Mouse (Mus musculus) midbrain, postnatal 0 days (tissue): ENCODE results near the gene Gm20388. TPM values are rescaled to one million over a fixed set of nuclear protein-coding genes. Genes with fewer than 3 reads are reported as not detected.
A peak's percentile ranks its signal among the peaks of the same experiment; 100 is the strongest.

Experiments
- ATAC-seq: fragments of 200-750 bp; cut with Nextera tagmentation; 2 replicates; pipeline ENCODE4 v1.8.0; 2017; ENCODE audit warnings: moderate number of reproducible peaks, mild to moderate bottlenecking, moderate TSS enrichment, moderate library complexity; ENCODE audit not compliant: low FRiP score
- DNase-seq: peaks from one replicate; pipeline ENCODE4 v3.0.0-alpha.2; 2015; ENCODE audit warnings: low spot score
- H3K27ac ChIP-seq: fragments of 300-500 bp; sonication (generic); 2 replicates; pipeline ENCODE4 v1.5.1; 2014; ENCODE audit warnings: low read depth, mild to moderate bottlenecking, low read length, mixed read lengths
- H3K27me3 ChIP-seq: fragments of 300-500 bp; sonication (generic); 2 replicates; pipeline ENCODE4 v1.6.1; 2014; ENCODE audit warnings: low read length, control low read depth, mixed read lengths; ENCODE audit not compliant: insufficient read depth
- H3K36me3 ChIP-seq: fragments of 300-500 bp; sonication (generic); 2 replicates; pipeline ENCODE4 v1.6.1; 2014; ENCODE audit warnings: low read length, control low read depth, mixed read lengths; ENCODE audit not compliant: insufficient read depth
- H3K4me1 ChIP-seq: fragments of 300-500 bp; sonication (generic); 2 replicates; pipeline ENCODE4 v1.6.1; 2014; ENCODE audit warnings: mild to moderate bottlenecking, control low read depth, antibody characterized with exemption, low read length, mixed read lengths; ENCODE audit not compliant: insufficient read depth
- H3K4me2 ChIP-seq: fragments of 300-500 bp; sonication (generic); 2 replicates; pipeline ENCODE4 v1.6.1; 2014; ENCODE audit warnings: low read depth, mild to moderate bottlenecking, low read length, mixed read lengths; ENCODE audit not compliant: poor library complexity, severe bottlenecking
- H3K4me3 ChIP-seq: fragments of 300-500 bp; sonication (generic); 2 replicates; pipeline ENCODE4 v1.5.1; 2014; ENCODE audit warnings: low read depth, mild to moderate bottlenecking, low read length, moderate library complexity
- H3K9ac ChIP-seq: fragments of 300-500 bp; sonication (generic); replicated peaks from 2 replicates; pipeline ENCODE4 v1.6.1; 2014; ENCODE audit warnings: mild to moderate bottlenecking, low read length, moderate library complexity, mixed read lengths; ENCODE audit not compliant: poor library complexity, severe bottlenecking
- H3K9me3 ChIP-seq: fragments of 300-500 bp; sonication (generic); 2 replicates; pipeline ENCODE4 v1.6.1; 2016; ENCODE audit warnings: low read length, control low read depth
- CTCF ChIP-seq: IDR thresholded peaks from 2 replicates; pipeline ENCODE4 v1.5.1; 2016; ENCODE audit warnings: antibody characterized with exemption, mild to moderate bottlenecking
- WGBS: fragments of 180-500 bp; shearing (Covaris S2); extraction: QIAGEN DNeasy Blood & Tissue Kit; methylation state at CpG from one replicate; pipeline ENCODE4 v1.1.7; 2014; 5-methylcytosine and 5-hydroxymethylcytosine counted together
- polyA plus RNA-seq: library from polyadenylated mRNA; unstranded; fragments of >200 nt; fragmentation: Nextera tagmentation; extraction: Ambion mirVana; gene quantifications from 2 replicates; pipeline ENCODE4 v1.2.1, GENCODE M21; 2015
- total RNA-seq: library from RNA; depleted of rRNA; stranded (reverse); fragments of >200 nt; gene quantifications from 2 replicates; pipeline ENCODE4 v1.2.3, GENCODE M21; 2014

The Gm20388 gene
- total and polyA plus RNA-seq, 2 experiments from 2014 or later, result 74.2 TPM; not detected in 1

GRCm38 (mm10) chr8:120471166-120471565, 560.5 kb downstream of the Gm20388 start:
- Histone ChIP-seq H3K36me3 (no peaks in the 10 kb centered on the region), H3K4me2 (no peak overlapping the region), H3K9ac (no peak overlapping the region), H3K27me3 (no peaks in the 10 kb centered on the region), H3K4me1 (peaks cover 10% of the 10 kb centered on the region; the same call in 1 of the 2 replicates), H3K9me3 (no peaks in the 10 kb centered on the region), H3K4me3 (no peak overlapping the region), H3K27ac (no peak overlapping the region)
- ATAC-seq (no peak), DNase-seq (peak; percentile 60)
- WGBS, result 13% methylated on average over 7 of the region's 7 CpGs
- peak; percentile 66 for TF ChIP-seq CTCF

DNA sequence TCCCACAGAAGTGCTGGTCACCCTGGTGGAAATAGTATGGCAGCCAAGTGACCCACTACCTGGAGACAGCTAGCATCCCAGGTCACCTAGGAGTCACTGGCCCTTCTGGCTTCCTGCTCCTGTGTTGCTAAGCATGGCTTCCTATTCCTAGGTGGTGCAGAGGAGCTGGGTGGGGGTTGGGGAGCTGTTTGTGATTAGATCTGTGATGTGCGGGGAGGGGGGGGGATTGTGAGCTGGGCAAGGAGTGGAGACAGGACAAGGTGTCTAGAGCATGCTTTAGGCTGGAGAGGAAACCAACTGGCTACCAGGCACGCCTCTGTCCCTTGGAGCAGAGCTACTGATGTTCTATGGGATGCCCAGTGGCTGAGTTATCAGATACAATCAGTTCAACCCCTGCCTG, 561.1 kb downstream of the Gm20388 start:
- no peak overlapping the region for H3K9ac ChIP-seq
- WGBS, result 56% methylated on average over 2 of the region's 2 CpGs
- H3K9me3 ChIP-seq, result no peaks in the 10 kb centered on the region
- H3K4me1 ChIP-seq, result peaks cover 10% of the 10 kb centered on the region; the same call in 1 of the 2 replicates
- no peaks in the 10 kb centered on the region for H3K36me3 ChIP-seq
- no peak overlapping the region for H3K27ac ChIP-seq
- TF ChIP-seq CTCF, result no peak
- no peak for DNase-seq
- ATAC-seq, result no peak
- H3K4me2 ChIP-seq, result no peak overlapping the region
- no peaks in the 10 kb centered on the region for H3K27me3 ChIP-seq
- no peak overlapping the region for H3K4me3 ChIP-seq

DNA sequence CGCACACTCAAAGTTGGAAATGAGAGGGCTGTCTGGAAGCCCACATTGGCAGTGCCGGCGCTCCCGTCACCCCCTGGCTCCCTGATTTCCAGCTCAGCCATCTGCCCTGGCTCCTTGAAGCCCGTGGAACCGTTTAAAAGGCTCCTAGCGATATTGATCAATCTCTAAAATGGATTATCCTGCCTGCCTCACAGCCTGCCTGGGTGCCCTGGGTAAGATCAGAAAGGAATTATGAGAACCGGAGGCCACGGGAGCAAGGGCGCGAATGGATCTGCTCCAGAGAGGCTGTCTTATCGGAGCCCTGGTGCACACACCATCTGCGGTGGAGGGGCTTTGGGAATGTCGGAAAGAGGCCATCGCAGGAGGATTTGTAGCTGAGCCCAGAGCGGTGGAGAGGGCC, 561.6 kb downstream of the Gm20388 start:
- Histone ChIP-seq H3K9ac (0 out of 2 replicates have a peak overlapping the region, but pooled peaks have one; percentile 19), H3K27ac (peak overlapping the region; percentile 59)
- peak; percentile 55 for DNase-seq

GRCm38 (mm10) chr8:120473729-120474364, 563.2 kb downstream of the Gm20388 start:
- H3K27ac ChIP-seq, result no peak overlapping the region
- no peak overlapping the region for H3K4me3 ChIP-seq
- no peaks in the 10 kb centered on the region for H3K27me3 ChIP-seq
- TF ChIP-seq CTCF, result no peak
- ATAC-seq (no peak), DNase-seq (no peak)
- peaks cover 10% of the 10 kb centered on the region; the same call in 1 of the 2 replicates for H3K4me1 ChIP-seq
- no peaks in the 10 kb centered on the region for H3K9me3 ChIP-seq
- H3K9ac ChIP-seq, result no peak overlapping the region
- WGBS, result 81% methylated on average over 13 of the region's 13 CpGs
- H3K4me2 ChIP-seq, result no peak overlapping the region
- H3K36me3 ChIP-seq, result no peaks in the 10 kb centered on the region

More for the DNA sequence above, 561.6 kb downstream of the Gm20388 start:
- no peak for TF ChIP-seq CTCF
- Histone ChIP-seq H3K27me3 (no peaks in the 10 kb centered on the region), H3K4me3 (no peak overlapping the region), H3K4me2 (no peak overlapping the region), H3K9me3 (no peaks in the 10 kb centered on the region), H3K4me1 (peaks cover 10% of the 10 kb centered on the region; the same call in 1 of the 2 replicates), H3K36me3 (no peaks in the 10 kb centered on the region)
- ATAC-seq, result no peak
- 23% methylated on average over 16 of the region's 16 CpGs for WGBS

DNA sequence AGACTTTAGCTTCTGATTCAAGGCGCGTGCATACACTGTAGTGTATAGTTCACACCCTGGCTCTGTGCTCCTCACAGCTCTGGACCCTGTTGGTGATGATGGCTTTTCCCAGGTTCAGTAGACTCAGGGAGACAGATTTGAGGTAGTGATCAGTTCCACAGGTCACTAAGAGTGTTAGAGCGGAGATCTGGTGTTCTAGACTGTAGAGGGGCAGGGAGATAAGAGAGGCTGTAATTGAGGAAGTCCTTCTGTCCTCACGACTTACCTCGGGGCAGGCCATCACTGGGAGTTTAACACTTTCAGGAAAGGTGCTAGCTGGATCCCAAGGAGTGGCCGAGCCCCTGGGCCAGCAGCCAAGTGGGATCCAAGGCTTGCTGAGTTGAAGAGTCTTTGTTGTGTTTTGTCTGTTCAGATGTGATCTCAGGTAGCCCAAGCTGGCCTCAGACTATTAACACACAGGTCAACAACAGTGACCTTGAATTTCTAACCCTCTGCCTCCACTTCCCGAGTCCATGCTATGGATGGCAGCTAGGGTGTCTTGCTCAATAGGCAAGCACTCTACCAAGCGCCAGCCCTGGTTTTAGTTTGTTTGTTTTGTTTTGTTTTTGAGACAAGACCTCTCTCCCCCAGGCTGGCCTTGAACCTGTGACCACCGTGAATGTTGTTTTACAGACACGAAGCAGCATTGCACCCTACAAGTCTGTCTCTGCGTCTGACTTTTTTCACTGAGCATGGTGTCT, 564.0 kb downstream of the Gm20388 start:
- no peaks in the 10 kb centered on the region for H3K27me3 ChIP-seq
- H3K36me3 ChIP-seq, result no peaks in the 10 kb centered on the region
- H3K9ac ChIP-seq, result no peak overlapping the region
- H3K4me1 ChIP-seq, result peaks cover 10% of the 10 kb centered on the region; the same call in 1 of the 2 replicates
- H3K4me2 ChIP-seq, result no peak overlapping the region
- H3K9me3 ChIP-seq, result no peaks in the 10 kb centered on the region
- ATAC-seq (no peak), DNase-seq (no peak)
- WGBS, result 86% methylated on average over 11 of the region's 11 CpGs
- H3K4me3 ChIP-seq, result no peak overlapping the region
- TF ChIP-seq CTCF, result no peak
- H3K27ac ChIP-seq, result no peak overlapping the region
